ENCODE assay signal across 9 mouse cellular contexts in the genomic region with DNA sequence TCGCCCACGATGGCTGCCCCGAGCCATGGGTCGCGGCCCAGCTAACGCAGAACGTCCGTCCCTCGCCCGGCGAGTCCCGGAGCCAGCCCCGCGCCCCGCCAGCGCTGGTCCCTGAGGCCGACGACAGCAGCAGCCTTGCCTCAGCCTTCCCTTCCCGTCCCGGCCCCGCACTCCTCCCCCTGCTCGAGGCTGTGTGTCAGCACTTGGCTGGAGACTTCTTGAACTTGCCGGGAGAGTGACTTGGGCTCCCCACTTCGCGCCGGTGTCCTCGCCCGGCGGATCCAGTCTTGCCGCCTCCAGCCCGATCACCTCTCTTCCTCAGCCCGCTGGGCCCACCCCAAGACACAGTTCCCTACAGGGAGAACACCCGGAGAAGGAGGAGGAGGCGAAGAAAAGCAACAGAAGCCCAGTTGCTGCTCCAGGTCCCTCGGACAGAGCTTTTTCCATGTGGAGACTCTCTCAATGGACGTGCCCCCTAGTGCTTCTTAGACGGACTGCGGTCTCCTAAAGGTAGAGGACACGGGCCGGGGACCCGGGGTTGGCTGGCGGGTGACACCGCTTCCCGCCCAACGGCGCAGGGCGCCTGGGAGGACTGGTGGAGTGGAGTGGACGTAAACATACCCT. TPM values are rescaled to one million over a fixed set of nuclear protein-coding genes. Genes with fewer than 3 reads are reported as not detected.
DNase-seq lines count a peak whose midpoint lies in the region; ATAC-seq lines count a peak whose summit lies in the region.
"Had no signal": no experiment of that assay in that cellular context is flagged by ENCODE, and none has a peak within 500 bp of the region (broad histone marks: within the 10 kb centered on the region; RNA-seq: fewer than 3 reads in every experiment).

No protein-coding gene starts in this region.

- 1% methylated on average over 46 of the region's 48 CpGs for WGBS in intestine, embryonic 16.5 days
- WGBS in lung, embryonic 15.5 days, result 2% methylated on average over 48 of the region's 48 CpGs

- peak overlapping the region; percentile 91 for H3K4me2 ChIP-seq in intestine, embryonic 16.5 days (ENCODE audit: low read depth, low read length)
- peak overlapping the region; percentile 98 for H3K4me2 ChIP-seq in lung, embryonic 15.5 days

- H3K4me1 ChIP-seq in intestine, embryonic 16.5 days (ENCODE audit: control insufficient read depth, insufficient read depth, low read length), result peaks cover 10% of the 10 kb centered on the region
- H3K4me1 ChIP-seq in lung, embryonic 15.5 days, result peaks cover 38% of the 10 kb centered on the region

- H3K27me3 ChIP-seq in intestine, embryonic 16.5 days (replicated peaks; ENCODE audit: control insufficient read depth, insufficient read depth, low read length), result 0 out of 2 replicates have a peak, but pooled peaks cover 6% of the 10 kb centered on the region
- H3K27me3 ChIP-seq in lung, embryonic 15.5 days, result peaks cover 41% of the 10 kb centered on the region

- H3K4me3 ChIP-seq in intestine, embryonic 16.5 days (ENCODE audit: low read length), result peak overlapping the region; percentile 79
- H3K4me3 ChIP-seq in lung, embryonic 15.5 days, result peak overlapping the region; percentile 54

- no peaks in the 10 kb centered on the region for H3K9me3 ChIP-seq in intestine, embryonic 16.5 days (ENCODE audit: control insufficient read depth, low read length)
- no peaks in the 10 kb centered on the region for H3K9me3 ChIP-seq in lung, embryonic 15.5 days

- H3K36me3 ChIP-seq in intestine, embryonic 16.5 days (ENCODE audit: control insufficient read depth, insufficient read depth, low read length), result no peaks in the 10 kb centered on the region
- H3K36me3 ChIP-seq in lung, embryonic 15.5 days, result no peaks in the 10 kb centered on the region

- peak; percentile 58 to 64 for DNase-seq in adrenal gland, adult 18-20 months (ENCODE audit: low spot score in 2 of 2)
- peak; percentile 58 for DNase-seq in embryo, embryonic 10.5 days (ENCODE audit: low spot score)
- DNase-seq in heart, adult 11 months, result peak; percentile 94
- DNase-seq in retina, embryonic 14.5 days (ENCODE audit: low spot score), result peak; percentile 35
- no peak for DNase-seq in T-cell, adult 2 months (ENCODE audit: low spot score)
- DNase-seq in thymus, adult 18-20 months, result no peak

- peak; percentile 28 for ATAC-seq in intestine, embryonic 16.5 days
- peak; percentile 31; the same call in 1 of the 2 replicates for ATAC-seq in lung, embryonic 15.5 days (ENCODE audit: borderline replicate concordance, extremely low read depth, low FRiP score, low TSS enrichment)

- peak overlapping the region; percentile 84 for H3K9ac ChIP-seq in intestine, embryonic 16.5 days (ENCODE audit: low read depth, low read length)
- H3K9ac ChIP-seq in lung, embryonic 15.5 days, result peak overlapping the region; percentile 48

- H3K27ac ChIP-seq in intestine, embryonic 16.5 days (ENCODE audit: low read length), result peak overlapping the region; percentile 43
- H3K27ac ChIP-seq in lung, embryonic 15.5 days, result no peak overlapping the region

RNA-seq across cellular contexts. Expression of a gene that starts 1.0 kb away (rescaled TPM):
- total RNA-seq in adrenal gland, adult 18-20 months (2021), result 10 to 100 TPM in 1 of 2 experiments, 1 to 10 TPM in 1; 6.4 to 14.9 TPM
- polyA plus RNA-seq in intestine, embryonic 16.5 days (2015; fragmentation: Nextera tagmentation; extraction: Ambion mirVana), result 12.1 and 14.3 TPM in 2 replicates
- polyA plus RNA-seq in lung, embryonic 15.5 days (2015; fragmentation: Nextera tagmentation; extraction: Ambion mirVana), result 3.9 and 4.2 TPM in 2 replicates
- total RNA-seq: neutrophil, adult 5-6 weeks had no signal

Comparison
In these comparisons a context has a peak if more than half of its experiments do, and no peak if none do; other contexts are left out.
1. DNase-seq: peak in adrenal gland, adult 18-20 months (2 of 2), embryo, embryonic 10.5 days (single experiment), heart, adult 11 months (single experiment) and retina, embryonic 14.5 days (single experiment); none in T-cell, adult 2 months (single experiment) and thymus, adult 18-20 months (0 of 2).